Mouse (Mus musculus) kidney, embryonic 14.5 days (tissue): Measurements from ENCODE around the gene Pradc1. TPM values are rescaled to one million over a fixed set of nuclear protein-coding genes. Genes with fewer than 3 reads are reported as not detected.
"Not testable (repeated sequence)": the region's sequence is repeated elsewhere in the genome, so short reads cannot be mapped to it uniquely, and the experiment has no call there.

ENCODE experiments used
- ATAC-seq: fragments of 200-750 bp; cut with Nextera tagmentation; 2 replicates; pipeline ENCODE4 v1.8.0; 2017; ENCODE audit warnings: moderate number of reproducible peaks, mild to moderate bottlenecking, moderate TSS enrichment, moderate library complexity; ENCODE audit not compliant: low FRiP score, low TSS enrichment
- H3K27ac ChIP-seq: fragments of 300-500 bp; sonication (generic); 2 replicates; pipeline ENCODE4 v1.5.1; 2014; ENCODE audit warnings: low read depth, mild to moderate bottlenecking, low read length, moderate library complexity, mixed read lengths
- H3K27me3 ChIP-seq: fragments of 300-500 bp; sonication (generic); 2 replicates; pipeline ENCODE4 v1.6.1; 2014; ENCODE audit warnings: mild to moderate bottlenecking, low read length; ENCODE audit not compliant: control insufficient read depth, insufficient read depth
- H3K36me3 ChIP-seq: fragments of 300-500 bp; sonication (generic); 2 replicates; pipeline ENCODE4 v1.6.1; 2014; ENCODE audit warnings: low read length, mixed read lengths; ENCODE audit not compliant: control insufficient read depth, insufficient read depth
- H3K4me1 ChIP-seq: fragments of 300-500 bp; sonication (generic); 2 replicates; pipeline ENCODE4 v1.6.1; 2014; ENCODE audit warnings: low read length, mixed read lengths; ENCODE audit not compliant: control insufficient read depth, insufficient read depth
- H3K4me2 ChIP-seq: fragments of 300-500 bp; sonication (generic); replicated peaks from 2 replicates; pipeline ENCODE4 v1.6.1; 2014; ENCODE audit warnings: low read depth, mild to moderate bottlenecking, low read length
- H3K4me3 ChIP-seq: fragments of 300-500 bp; sonication (generic); 2 replicates; pipeline ENCODE4 v1.5.1; 2014; ENCODE audit warnings: mild to moderate bottlenecking, low read length
- H3K9ac ChIP-seq: fragments of 300-500 bp; sonication (generic); 2 replicates; pipeline ENCODE4 v1.6.1; 2014; ENCODE audit warnings: low read depth, mild to moderate bottlenecking, low read length, moderate library complexity
- H3K9me3 ChIP-seq: fragments of 300-500 bp; sonication (generic); 2 replicates; pipeline ENCODE4 v1.6.1; 2016; ENCODE audit warnings: low read length; ENCODE audit not compliant: control insufficient read depth
- WGBS: fragments of 180-500 bp; shearing (Covaris S2); extraction: QIAGEN DNeasy Blood & Tissue Kit; methylation state at CpG from one replicate; pipeline ENCODE4 v1.1.7; 2014; 5-methylcytosine and 5-hydroxymethylcytosine counted together
- polyA plus RNA-seq: library from polyadenylated mRNA; unstranded; fragments of >200 nt; fragmentation: Nextera tagmentation; extraction: Ambion mirVana; gene quantifications from 2 replicates; pipeline ENCODE4 v1.2.1, GENCODE M21; 2014

Pradc1 gene
- polyA plus RNA-seq, 1 experiment from 2014 or later = 23.3 TPM

- H3K4me2 ChIP-seq = no peak overlapping the region
- 76% methylated on average over 5 of the region's 5 CpGs for WGBS
- H3K4me1 ChIP-seq = no peaks in the 10 kb centered on the region
- peaks cover 52% of the 10 kb centered on the region for H3K36me3 ChIP-seq
- no peaks in the 10 kb centered on the region for H3K27me3 ChIP-seq
- no peak for ATAC-seq
- no peak overlapping the region for H3K9ac ChIP-seq
- H3K4me3 ChIP-seq = no peak overlapping the region
- no peaks in the 10 kb centered on the region for H3K9me3 ChIP-seq
- H3K27ac ChIP-seq = no peak overlapping the region
Measured at GRCm38 (mm10) chr6:85469660-85470430, 18.1 kb upstream of the Pradc1 start.

- H3K36me3 ChIP-seq = peaks cover 96% of the 10 kb centered on the region
- H3K27me3 ChIP-seq = no peaks in the 10 kb centered on the region
- no peak overlapping the region for H3K4me2 ChIP-seq
- no peaks in the 10 kb centered on the region for H3K4me1 ChIP-seq
- no peak overlapping the region for H3K9ac ChIP-seq
- H3K9me3 ChIP-seq = no peaks in the 10 kb centered on the region
- H3K4me3 ChIP-seq = no peak overlapping the region
- no peak overlapping the region for H3K27ac ChIP-seq
- ATAC-seq = no peak
Measured at GRCm38 (mm10) chr6:85465381-85465780, 13.6 kb upstream of the Pradc1 start.

DNA sequence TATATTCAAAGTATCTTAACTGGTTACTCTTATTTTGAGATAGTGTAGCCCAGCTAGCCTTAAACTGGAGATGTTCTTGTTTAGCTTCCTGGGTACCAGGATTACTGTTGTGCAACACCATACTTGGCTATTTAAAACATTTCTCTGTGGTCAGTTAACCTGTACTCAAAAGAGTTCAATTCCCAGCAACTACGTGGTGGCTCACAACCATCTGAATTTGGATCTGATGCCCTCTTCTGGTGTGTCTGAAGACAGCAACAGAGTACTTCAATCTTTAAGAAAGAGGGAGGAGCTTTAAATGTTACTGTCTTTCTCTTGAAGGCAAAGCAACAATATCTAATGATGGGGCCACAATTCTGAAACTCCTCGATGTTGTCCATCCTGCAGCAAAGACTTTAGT is 7.9 kb upstream of the Pradc1 start:
- H3K4me1 ChIP-seq = peaks cover 4% of the 10 kb centered on the region; the same call in 1 of the 2 replicates
- no peak for ATAC-seq
- WGBS = 81% methylated on average over 2 of the region's 2 CpGs
- H3K4me3 ChIP-seq = no peak overlapping the region
- H3K27me3 ChIP-seq = no peaks in the 10 kb centered on the region
- no peak overlapping the region for H3K4me2 ChIP-seq
- no peak overlapping the region for H3K27ac ChIP-seq
- no peaks in the 10 kb centered on the region for H3K9me3 ChIP-seq
- no peak overlapping the region for H3K9ac ChIP-seq
- peaks cover 57% of the 10 kb centered on the region for H3K36me3 ChIP-seq

- no peaks in the 10 kb centered on the region for H3K27me3 ChIP-seq
- 0 out of 2 replicates have a peak, but pooled peaks cover 3% of the 10 kb centered on the region for H3K36me3 ChIP-seq
- no peaks in the 10 kb centered on the region for H3K9me3 ChIP-seq
- peak overlapping the region; percentile 63 for H3K4me3 ChIP-seq
- H3K4me1 ChIP-seq = peaks cover 17% of the 10 kb centered on the region
- peak overlapping the region; percentile 77 for H3K9ac ChIP-seq
- no peak for ATAC-seq
- H3K27ac ChIP-seq = no peak overlapping the region
- 6% methylated on average over 7 of the region's 7 CpGs for WGBS
- H3K4me2 ChIP-seq = peak overlapping the region; percentile 90
Measured at GRCm38 (mm10) chr6:85452816-85453215, 1.0 kb upstream of the Pradc1 start.

DNA sequence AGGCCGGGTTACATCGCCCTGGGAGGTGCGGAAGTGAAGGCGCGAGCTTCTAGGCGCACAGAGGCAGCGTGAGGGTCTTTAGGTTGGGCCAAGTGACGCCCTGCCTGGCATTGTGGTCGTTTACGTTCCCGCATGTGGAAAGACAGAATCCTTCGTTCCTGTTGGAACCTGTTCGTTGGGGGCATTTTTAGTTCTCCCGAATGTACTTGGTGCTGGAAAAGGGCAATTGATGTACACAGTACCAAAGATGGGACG is 568 bp upstream of the Pradc1 start:
- no peaks in the 10 kb centered on the region for H3K9me3 ChIP-seq
- peaks cover 17% of the 10 kb centered on the region for H3K4me1 ChIP-seq
- ATAC-seq = no peak
- peak overlapping the region; percentile 90 for H3K4me2 ChIP-seq
- H3K4me3 ChIP-seq = peak overlapping the region; percentile 63
- H3K27me3 ChIP-seq = no peaks in the 10 kb centered on the region
- peak overlapping the region; percentile 93; the same call in 1 of the 2 replicates for H3K27ac ChIP-seq
- peak overlapping the region; percentile 77 for H3K9ac ChIP-seq
- H3K36me3 ChIP-seq = peaks cover 4% of the 10 kb centered on the region; the same call in 1 of the 2 replicates
- 0% methylated on average over 15 of the region's 15 CpGs for WGBS

- no peaks in the 10 kb centered on the region for H3K9me3 ChIP-seq
- H3K4me3 ChIP-seq = peak within 1 kb of the TSS; percentile 63
- no peaks in the 10 kb centered on the region for H3K27me3 ChIP-seq
- H3K9ac ChIP-seq = peak within 1 kb of the TSS; percentile 82
- peak within 1 kb of the TSS; percentile 93 for H3K27ac ChIP-seq
- H3K36me3 ChIP-seq = peaks cover 14% of the 10 kb centered on the region
- peak; percentile 95 for ATAC-seq
- WGBS = 2% methylated on average over 81 of the region's 96 CpGs
- H3K4me2 ChIP-seq = peak within 1 kb of the TSS; percentile 90
- H3K4me1 ChIP-seq = peaks cover 14% of the 10 kb centered on the region
Measured at GRCm38 (mm10) chr6:85450697-85451663, 790 bp downstream of the Pradc1 start, which contains the start of gene Cct7. Cct7 (plus strand) TSS chr6:85451514.

DNA sequence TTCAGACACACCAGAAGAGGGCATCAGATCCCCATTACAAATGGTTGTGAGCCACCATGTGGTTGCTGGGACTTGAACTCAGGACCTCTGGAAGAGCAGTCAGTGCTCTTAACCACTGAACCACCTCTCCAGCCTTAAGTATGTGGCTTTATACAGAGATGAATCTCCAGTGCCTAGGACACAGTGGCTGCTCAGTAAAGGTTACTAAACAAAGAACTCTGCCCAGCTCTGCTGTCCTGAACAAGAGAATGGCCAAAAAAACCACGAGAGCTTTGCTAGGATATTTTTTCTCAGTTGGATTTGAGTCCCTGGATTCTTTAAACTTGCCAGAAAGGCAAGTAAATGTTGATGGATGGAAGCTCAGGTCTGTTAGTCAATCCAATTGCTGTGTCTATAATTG is 1.6 kb downstream of the Pradc1 start:
- WGBS = 65% methylated on average over 1 of the region's 1 CpGs
- not testable (repeated sequence) for H3K9ac ChIP-seq, H3K4me3 ChIP-seq

GRCm38 (mm10) chr6:85447351-85447750 is 4.4 kb downstream of the Pradc1 start:
- no peaks in the 10 kb centered on the region for H3K27me3 ChIP-seq
- H3K4me3 ChIP-seq = no peak overlapping the region
- H3K9ac ChIP-seq = no peak overlapping the region
- H3K27ac ChIP-seq = no peak overlapping the region
- no peak for ATAC-seq
- H3K36me3 ChIP-seq = peaks cover 38% of the 10 kb centered on the region
- H3K9me3 ChIP-seq = no peaks in the 10 kb centered on the region
- 87% methylated on average over 6 of the region's 6 CpGs for WGBS
- peaks cover 7% of the 10 kb centered on the region; the same call in 1 of the 2 replicates for H3K4me1 ChIP-seq
- no peak overlapping the region for H3K4me2 ChIP-seq

More for the DNA sequence above, 1.6 kb downstream of the Pradc1 start:
- Histone ChIP-seq H3K4me1 (peaks cover 13% of the 10 kb centered on the region; the same call in 1 of the 2 replicates), H3K36me3 (peaks cover 21% of the 10 kb centered on the region), H3K4me2 (peak overlapping the region; percentile 85)
- not testable (repeated sequence) for H3K27ac ChIP-seq, ATAC-seq, H3K9me3 ChIP-seq, H3K27me3 ChIP-seq
